Mouse (Mus musculus): ENCODE measurements around the gene Jph4.

Jph4 gene

GRCm38 (mm10) chr14:55118852-55119251 lies 2.1 kb upstream of the Jph4 start:
- DNase-seq (ENCODE audit: low spot score), result no peak

GRCm38 (mm10) chr14:55115846-55116245 lies 889 bp downstream of the Jph4 start:
- no peak for DNase-seq (ENCODE audit: low spot score)

- DNase-seq (ENCODE audit: low spot score), result peak; percentile 70
These were observed 1.7 kb downstream of the Jph4 start for GRCm38 (mm10) chr14:55114759-55115701.

GRCm38 (mm10) chr14:55113975-55114645 lies 2.6 kb downstream of the Jph4 start:
- peak; percentile 58 for DNase-seq (ENCODE audit: low spot score)

- no peak for DNase-seq (ENCODE audit: low spot score)
These were observed 3.3 kb downstream of the Jph4 start for GRCm38 (mm10) chr14:55113351-55113974.

- DNase-seq (ENCODE audit: low spot score), result no peak
These were observed 5.0 kb downstream of the Jph4 start for GRCm38 (mm10) chr14:55111720-55112119.

- no peak for DNase-seq (ENCODE audit: low spot score)
These were observed 6.7 kb downstream of the Jph4 start for GRCm38 (mm10) chr14:55110076-55110475.

- no peak for DNase-seq (ENCODE audit: low spot score)
These were observed 7.5 kb downstream of the Jph4 start for GRCm38 (mm10) chr14:55109048-55109873.

GRCm38 (mm10) chr14:55108202-55108870 lies 8.4 kb downstream of the Jph4 start:
- no peak for DNase-seq (ENCODE audit: low spot score)

GRCm38 (mm10) chr14:55106990-55107389 lies 9.7 kb downstream of the Jph4 start:
- DNase-seq (ENCODE audit: low spot score), result no peak

GRCm38 (mm10) chr14:55105836-55106809 lies 10.6 kb downstream of the Jph4 start, which contains the start of gene Ap1g2:
Gene Ap1g2, minus strand, starts transcription at chr14:55106593.
- DNase-seq (ENCODE audit: low spot score), result peak; percentile 80

GRCm38 (mm10) chr14:55105386-55105785 lies 11.3 kb downstream of the Jph4 start:
- no peak for DNase-seq (ENCODE audit: low spot score)

GRCm38 (mm10) chr14:55104365-55104764 lies 12.4 kb downstream of the Jph4 start:
- no peak for DNase-seq (ENCODE audit: low spot score)

- DNase-seq (ENCODE audit: low spot score), result no peak
These were observed 14.4 kb downstream of the Jph4 start for GRCm38 (mm10) chr14:55102253-55102785.

- DNase-seq (ENCODE audit: low spot score), result peak; percentile 84
These were observed 15.1 kb downstream of the Jph4 start for GRCm38 (mm10) chr14:55101592-55101991.

GRCm38 (mm10) chr14:55098067-55098466 lies 18.7 kb downstream of the Jph4 start:
- DNase-seq (ENCODE audit: low spot score), result peak; percentile 77

GRCm38 (mm10) chr14:55097646-55098045 lies 19.1 kb downstream of the Jph4 start:
- peak; percentile 67 for DNase-seq (ENCODE audit: low spot score)

GRCm38 (mm10) chr14:55096573-55097087 lies 20.1 kb downstream of the Jph4 start:
- peak; percentile 53 for DNase-seq (ENCODE audit: low spot score)

- no peak for DNase-seq (ENCODE audit: low spot score)
These were observed 21.1 kb downstream of the Jph4 start for GRCm38 (mm10) chr14:55095671-55096070.

Measured in retina, embryonic 14.5 days (tissue).